Mouse (Mus musculus): ENCODE measurements around the gene Areg. TPM values are rescaled to one million over a fixed set of nuclear protein-coding genes. Genes with fewer than 3 reads are reported as not detected.

Gene Areg
- total RNA-seq (2021) = not detected
- not detected in 2 replicates for polyA plus RNA-seq (2012; rRNA removed)
- long read RNA-seq = 0 reads

GRCm38 (mm10) chr5:91139446-91139873 is at the start of gene Areg:
Areg (plus strand) TSS chr5:91139599.
- peak within 1 kb of the TSS; percentile 39 for H3K9ac ChIP-seq (ENCODE audit: low read depth, low read length)
- H3K36me3 ChIP-seq (ENCODE audit: control insufficient read depth, insufficient read depth, low read length) = no peaks in the 10 kb centered on the region
- under 1% methylated on average over 44 of the region's 44 CpGs for WGBS
- peak; percentile 49 to 50 for DNase-seq
- TF ChIP-seq CTCF (IDR thresholded peaks at IDR 0.05) (peak; percentile 32), EP300 (IDR thresholded peaks at IDR 0.05; ENCODE audit: insufficient read depth, low read depth, low read length) (no peak)
- H3K79me2 ChIP-seq (replicated peaks; ENCODE audit: control insufficient read depth, insufficient read depth, low read length) = no peaks in the 10 kb centered on the region
- H3K27ac ChIP-seq = no peak within 1 kb of the TSS
- H3K4me3 ChIP-seq = peak within 1 kb of the TSS; percentile 37
- intact Hi-C loops (cut with DNase I) = no loop called here
- no peaks in the 10 kb centered on the region for H3K4me1 ChIP-seq (ENCODE audit: control insufficient read depth, insufficient read depth, low read length)
- H3K27me3 ChIP-seq (ENCODE audit: control insufficient read depth, insufficient read depth, low read length) = peaks cover 3% of the 10 kb centered on the region; the same call in 1 of the 2 replicates

- 86% methylated on average over 3 of the region's 3 CpGs for WGBS
- Histone ChIP-seq H3K4me3 (no peak overlapping the region), H3K79me2 (replicated peaks; ENCODE audit: control insufficient read depth, insufficient read depth, low read length) (no peaks in the 10 kb centered on the region), H3K9ac (ENCODE audit: low read depth, low read length) (no peak overlapping the region), H3K36me3 (ENCODE audit: control insufficient read depth, insufficient read depth, low read length) (no peaks in the 10 kb centered on the region), H3K27ac (no peak overlapping the region), H3K4me1 (ENCODE audit: control insufficient read depth, insufficient read depth, low read length) (no peaks in the 10 kb centered on the region), H3K27me3 (ENCODE audit: control insufficient read depth, insufficient read depth, low read length) (no peaks in the 10 kb centered on the region)
- no peak for TF ChIP-seq POLR2A (IDR thresholded peaks at IDR 0.05; ENCODE audit: insufficient read depth, low read depth, low read length)
- no peak for TF ChIP-seq EP300 (IDR thresholded peaks at IDR 0.05; ENCODE audit: insufficient read depth, low read depth, low read length)
- TF ChIP-seq CTCF (IDR thresholded peaks at IDR 0.05) = no peak
- no peak for DNase-seq
- intact Hi-C loops (cut with DNase I) = no loop called here
These were observed 49.1 kb upstream of the Areg start for GRCm38 (mm10) chr5:91090301-91090700.

- Histone ChIP-seq H3K79me2 (replicated peaks; ENCODE audit: control insufficient read depth, insufficient read depth, low read length) (no peaks in the 10 kb centered on the region), H3K36me3 (ENCODE audit: control insufficient read depth, insufficient read depth, low read length) (no peaks in the 10 kb centered on the region), H3K27ac (no peak overlapping the region), H3K9ac (ENCODE audit: low read depth, low read length) (no peak overlapping the region), H3K4me1 (ENCODE audit: control insufficient read depth, insufficient read depth, low read length) (no peaks in the 10 kb centered on the region), H3K4me3 (no peak overlapping the region), H3K27me3 (ENCODE audit: control insufficient read depth, insufficient read depth, low read length) (no peaks in the 10 kb centered on the region)
- TF ChIP-seq POLR2A (IDR thresholded peaks at IDR 0.05; ENCODE audit: insufficient read depth, low read depth, low read length) = no peak
- TF ChIP-seq EP300 (IDR thresholded peaks at IDR 0.05; ENCODE audit: insufficient read depth, low read depth, low read length) = no peak
- TF ChIP-seq CTCF (IDR thresholded peaks at IDR 0.05) = no peak
- no peak for DNase-seq
- intact Hi-C loops (cut with DNase I) = no loop called here
- 82% methylated on average over 10 of the region's 10 CpGs for WGBS
These were observed 41.3 kb upstream of the Areg start for GRCm38 (mm10) chr5:91097911-91098614.

GRCm38 (mm10) chr5:91101742-91102141 is 37.7 kb upstream of the Areg start:
- H3K27me3 ChIP-seq (ENCODE audit: control insufficient read depth, insufficient read depth, low read length) = no peaks in the 10 kb centered on the region
- H3K79me2 ChIP-seq (replicated peaks; ENCODE audit: control insufficient read depth, insufficient read depth, low read length) = no peaks in the 10 kb centered on the region
- no peaks in the 10 kb centered on the region for H3K4me1 ChIP-seq (ENCODE audit: control insufficient read depth, insufficient read depth, low read length)
- TF ChIP-seq EP300 (IDR thresholded peaks at IDR 0.05; ENCODE audit: insufficient read depth, low read depth, low read length) = no peak
- TF ChIP-seq CTCF (IDR thresholded peaks at IDR 0.05) = no peak
- TF ChIP-seq POLR2A (IDR thresholded peaks at IDR 0.05; ENCODE audit: insufficient read depth, low read depth, low read length) = no peak
- no peak overlapping the region for H3K27ac ChIP-seq
- no peak for DNase-seq
- no peak overlapping the region for H3K9ac ChIP-seq (ENCODE audit: low read depth, low read length)
- no peaks in the 10 kb centered on the region for H3K36me3 ChIP-seq (ENCODE audit: control insufficient read depth, insufficient read depth, low read length)
- 89% methylated on average over 5 of the region's 5 CpGs for WGBS
- no peak overlapping the region for H3K4me3 ChIP-seq
- intact Hi-C loops (cut with DNase I) = no loop called here

GRCm38 (mm10) chr5:91103943-91104665 is 35.3 kb upstream of the Areg start:
- Histone ChIP-seq H3K36me3 (ENCODE audit: control insufficient read depth, insufficient read depth, low read length) (no peaks in the 10 kb centered on the region), H3K27me3 (ENCODE audit: control insufficient read depth, insufficient read depth, low read length) (no peaks in the 10 kb centered on the region), H3K4me3 (no peak overlapping the region), H3K4me1 (ENCODE audit: control insufficient read depth, insufficient read depth, low read length) (no peaks in the 10 kb centered on the region), H3K9ac (ENCODE audit: low read depth, low read length) (no peak overlapping the region), H3K79me2 (replicated peaks; ENCODE audit: control insufficient read depth, insufficient read depth, low read length) (no peaks in the 10 kb centered on the region), H3K27ac (no peak overlapping the region)
- intact Hi-C loops (cut with DNase I) = no loop called here
- WGBS = 59% methylated on average over 7 of the region's 7 CpGs
- TF ChIP-seq CTCF (IDR thresholded peaks at IDR 0.05) (no peak), POLR2A (IDR thresholded peaks at IDR 0.05; ENCODE audit: insufficient read depth, low read depth, low read length) (no peak), EP300 (IDR thresholded peaks at IDR 0.05; ENCODE audit: insufficient read depth, low read depth, low read length) (no peak)
- DNase-seq = no peak

- WGBS = 73% methylated on average over 5 of the region's 5 CpGs
- Histone ChIP-seq H3K9ac (ENCODE audit: low read depth, low read length) (no peak overlapping the region), H3K27ac (no peak overlapping the region), H3K4me1 (ENCODE audit: control insufficient read depth, insufficient read depth, low read length) (no peaks in the 10 kb centered on the region), H3K4me3 (no peak overlapping the region), H3K36me3 (ENCODE audit: control insufficient read depth, insufficient read depth, low read length) (no peaks in the 10 kb centered on the region), H3K27me3 (ENCODE audit: control insufficient read depth, insufficient read depth, low read length) (no peaks in the 10 kb centered on the region), H3K79me2 (replicated peaks; ENCODE audit: control insufficient read depth, insufficient read depth, low read length) (no peaks in the 10 kb centered on the region)
- no peak for DNase-seq
- no peak for TF ChIP-seq EP300 (IDR thresholded peaks at IDR 0.05; ENCODE audit: insufficient read depth, low read depth, low read length)
- TF ChIP-seq CTCF (IDR thresholded peaks at IDR 0.05) = no peak
- TF ChIP-seq POLR2A (IDR thresholded peaks at IDR 0.05; ENCODE audit: insufficient read depth, low read depth, low read length) = no peak
- intact Hi-C loops (cut with DNase I) = no loop called here
These were observed 33.2 kb upstream of the Areg start for GRCm38 (mm10) chr5:91106248-91106647.
